Mouse (Mus musculus): ENCODE data around the gene Notch4. TPM values are rescaled to one million over a fixed set of nuclear protein-coding genes. Genes with fewer than 3 reads are reported as not detected.

Gene Notch4
- total RNA-seq, 2 experiments from 2014 or later: 41.8 to 56.5 TPM

- DNase-seq: peak in 1 of 2 experiments; percentile 53
- intact Hi-C loops (cut with DNase I): no loop called here
These were observed 27.2 kb downstream of the Notch4 start, which contains the start of gene Pbx2 for GRCm38 (mm10) chr17:34591029-34591993. Gene Pbx2, plus strand, starts transcription at chr17:34591266.

GRCm38 (mm10) chr17:34591994-34592375 lies 27.9 kb downstream of the Notch4 start:
- DNase-seq: peak; percentile 90 to 91
- intact Hi-C loops (cut with DNase I): no loop called here

GRCm38 (mm10) chr17:34592581-34593549 lies 28.8 kb downstream of the Notch4 start:
- DNase-seq: peak; percentile 48 to 54
- intact Hi-C loops (cut with DNase I): no loop called here

GRCm38 (mm10) chr17:34593752-34594525 lies 29.9 kb downstream of the Notch4 start:
- intact Hi-C loops (cut with DNase I): no loop called here
- DNase-seq: peak in 1 of 2 experiments; percentile 38

GRCm38 (mm10) chr17:34596098-34596497 lies 32.0 kb downstream of the Notch4 start:
- intact Hi-C loops (cut with DNase I): no loop called here
- no peak for DNase-seq

- no peak for DNase-seq
- intact Hi-C loops (cut with DNase I): no loop called here
These were observed 33.6 kb downstream of the Notch4 start, which contains the start of gene Ager for GRCm38 (mm10) chr17:34597566-34598095. Gene Ager, plus strand, starts transcription at chr17:34597862.

GRCm38 (mm10) chr17:34599891-34600290 lies 35.8 kb downstream of the Notch4 start:
- DNase-seq: no peak
- intact Hi-C loops (cut with DNase I): loop anchor here (10.0 kb wide), 1 partner anchor 475 kb away; the partner anchor contains the start of gene Brd2

GRCm38 (mm10) chr17:34601796-34602195 lies 37.7 kb downstream of the Notch4 start:
- intact Hi-C loops (cut with DNase I): loop anchor here (10.0 kb wide), 1 partner anchor 477 kb away; the partner anchor contains the start of gene Brd2
- no peak for DNase-seq

- DNase-seq: peak; percentile 99 to 100
- intact Hi-C loops (cut with DNase I): loop anchor here (10.0 kb wide), 1 partner anchor 479 kb away; the partner anchor contains the start of gene Brd2
These were observed 39.5 kb downstream of the Notch4 start, which contains the start of gene Rnf5 for GRCm38 (mm10) chr17:34603375-34604060. Gene Rnf5, minus strand, starts transcription at chr17:34603690.

- DNase-seq: peak; percentile 99
- intact Hi-C loops (cut with DNase I): loop anchor here (10.0 kb wide), 1 partner anchor 479 kb away; the partner anchor contains the start of gene Brd2
These were observed 40.0 kb downstream of the Notch4 start, which contains the start of gene Agpat1 for GRCm38 (mm10) chr17:34604061-34604508. Gene Agpat1, plus strand, starts transcription at chr17:34604262.

- DNase-seq: no peak
- intact Hi-C loops (cut with DNase I): loop anchor here (10.0 kb wide), 1 partner anchor 480 kb away; the partner anchor contains the start of gene Brd2
These were observed 40.6 kb downstream of the Notch4 start for GRCm38 (mm10) chr17:34604511-34605237.

- peak; percentile 98 for DNase-seq
- intact Hi-C loops (cut with DNase I): loop anchor here (10.0 kb wide), 1 partner anchor 481 kb away; the partner anchor contains the start of gene Brd2
These were observed 41.5 kb downstream of the Notch4 start for GRCm38 (mm10) chr17:34605609-34606008.

GRCm38 (mm10) chr17:34606186-34607039 lies 42.3 kb downstream of the Notch4 start:
- intact Hi-C loops (cut with DNase I): loop anchor here (10.0 kb wide), 1 partner anchor 482 kb away; the partner anchor contains the start of gene Brd2
- peak in 1 of 2 experiments; percentile 57 for DNase-seq

- DNase-seq: no peak
- intact Hi-C loops (cut with DNase I): loop anchor here (10.0 kb wide), 1 partner anchor 483 kb away; the partner anchor contains the start of gene Brd2
These were observed 43.9 kb downstream of the Notch4 start for GRCm38 (mm10) chr17:34607997-34608396.

- intact Hi-C loops (cut with DNase I): no loop called here
- no peak for DNase-seq
These were observed 47.0 kb downstream of the Notch4 start for GRCm38 (mm10) chr17:34611050-34611449.

GRCm38 (mm10) chr17:34613054-34613645 lies 49.1 kb downstream of the Notch4 start:
- DNase-seq: no peak
- intact Hi-C loops (cut with DNase I): no loop called here
